Mouse (Mus musculus): ENCODE measurements around the gene Ccdc32.
A peak's percentile ranks its signal among the peaks of the same experiment; 100 is the strongest.

GRCm38 (mm10) chr2:119046649-119047611, 17.7 kb upstream of the Ccdc32 start, which contains the start of gene Knl1:
- no peak for TF ChIP-seq CHD2 (IDR thresholded peaks at IDR 0.05; ENCODE audit: low read depth, low read length)
- TF ChIP-seq HCFC1 (IDR thresholded peaks at IDR 0.05; ENCODE audit: borderline replicate concordance, insufficient read depth, low read length): peak; percentile 82
- peak; percentile 92 for TF ChIP-seq MAFK (IDR thresholded peaks at IDR 0.05; ENCODE audit: insufficient read depth, low read depth, low read length)
- TF ChIP-seq ZNF384 (IDR thresholded peaks at IDR 0.05; ENCODE audit: low read depth, low read length): 0 out of 2 replicates have a peak, but pooled peaks have one; percentile 5
- 0 out of 2 replicates have a peak, but pooled peaks have one; percentile 14 for TF ChIP-seq ZC3H11A (IDR thresholded peaks at IDR 0.05; ENCODE audit: borderline replicate concordance, low read depth, low read length)
